Mouse (Mus musculus) induced T-regulatory cell, adult 2 months (primary cell): ENCODE results near the gene Klf12.
"Not testable (repeated sequence)": the region's sequence is repeated elsewhere in the genome, so short reads cannot be mapped to it uniquely, and the experiment has no call there.

Experiments used
- DNase-seq: peaks from one replicate; pipeline ENCODE4 v3.0.0-alpha.2; 2012; ENCODE audit warnings: low read depth

The Klf12 gene

DNA sequence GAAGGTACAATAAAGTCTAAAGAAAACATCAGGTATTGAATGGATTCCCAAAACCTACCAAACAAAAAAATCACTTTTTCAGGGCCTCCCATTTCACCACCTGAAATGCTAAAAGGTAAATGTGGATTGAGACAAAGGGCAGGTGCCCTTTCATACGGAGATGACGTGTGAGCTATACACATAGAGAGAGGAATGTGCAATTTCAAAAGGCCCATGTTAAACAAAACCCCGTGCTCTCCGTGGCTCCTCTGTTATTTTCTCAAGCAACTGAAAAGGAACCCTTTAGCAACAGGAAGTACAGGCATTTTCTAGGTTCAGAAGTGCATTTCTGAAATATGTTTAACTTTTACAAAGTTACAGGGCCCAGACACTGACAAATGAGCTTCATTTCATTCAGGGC, 399.4 kb downstream of the Klf12 start:
- no peak for DNase-seq

DNA sequence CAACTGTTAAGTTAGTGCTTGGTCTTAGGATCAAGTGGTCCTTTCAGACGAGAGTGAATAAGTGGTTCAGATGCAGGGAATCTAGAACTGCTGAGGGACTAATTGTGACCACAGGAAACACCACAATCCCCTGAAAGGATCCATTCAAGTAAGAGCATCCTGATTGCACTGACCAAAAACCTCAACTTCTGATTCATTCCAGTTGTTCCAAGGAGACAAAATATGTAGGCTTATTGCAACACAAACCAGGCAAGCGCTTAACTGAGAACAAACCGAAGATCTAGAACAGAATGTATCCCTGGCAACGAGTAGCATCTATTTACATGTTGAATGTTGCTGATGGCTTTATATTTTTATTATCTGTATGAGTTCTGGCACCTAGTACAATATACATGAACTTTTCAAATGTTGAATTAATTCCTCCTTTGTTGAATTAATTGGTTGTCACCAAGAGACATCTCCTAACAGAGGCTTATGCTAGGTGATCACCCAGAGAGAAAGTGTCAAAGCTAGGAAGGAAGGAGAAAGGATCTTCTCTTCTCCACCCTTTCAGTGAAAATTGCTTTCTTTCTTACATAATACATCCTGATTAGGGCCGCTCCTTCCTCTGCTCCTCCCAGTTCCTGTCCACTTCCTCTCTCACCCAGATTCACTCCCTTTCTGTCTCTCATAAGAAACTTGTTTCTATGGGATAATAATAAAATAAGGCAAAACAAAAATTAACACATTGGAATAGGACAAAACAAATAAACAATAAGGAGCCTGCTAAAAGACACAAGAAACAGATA, 407.5 kb downstream of the Klf12 start:
- no peak for DNase-seq

DNA sequence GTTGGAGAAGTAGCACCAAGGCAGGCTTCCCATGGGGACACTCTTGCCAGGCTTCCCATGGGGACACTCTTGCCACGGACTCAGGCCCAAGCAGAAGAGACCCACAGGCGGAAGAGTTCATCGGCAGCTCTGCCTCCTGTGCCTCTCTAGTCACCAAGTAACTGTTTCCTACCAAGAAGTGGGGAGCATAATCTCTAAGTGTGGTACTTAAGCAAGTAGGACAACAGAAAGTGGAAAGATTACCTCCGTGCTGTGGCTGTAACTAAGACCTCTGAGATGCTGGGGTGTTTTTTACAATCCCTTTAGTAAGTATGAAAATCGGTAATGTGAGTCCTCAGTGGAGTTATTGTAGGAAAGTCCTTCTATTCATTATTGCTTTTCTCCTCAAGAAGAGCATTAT, 410.8 kb downstream of the Klf12 start:
- DNase-seq, result no peak

DNA sequence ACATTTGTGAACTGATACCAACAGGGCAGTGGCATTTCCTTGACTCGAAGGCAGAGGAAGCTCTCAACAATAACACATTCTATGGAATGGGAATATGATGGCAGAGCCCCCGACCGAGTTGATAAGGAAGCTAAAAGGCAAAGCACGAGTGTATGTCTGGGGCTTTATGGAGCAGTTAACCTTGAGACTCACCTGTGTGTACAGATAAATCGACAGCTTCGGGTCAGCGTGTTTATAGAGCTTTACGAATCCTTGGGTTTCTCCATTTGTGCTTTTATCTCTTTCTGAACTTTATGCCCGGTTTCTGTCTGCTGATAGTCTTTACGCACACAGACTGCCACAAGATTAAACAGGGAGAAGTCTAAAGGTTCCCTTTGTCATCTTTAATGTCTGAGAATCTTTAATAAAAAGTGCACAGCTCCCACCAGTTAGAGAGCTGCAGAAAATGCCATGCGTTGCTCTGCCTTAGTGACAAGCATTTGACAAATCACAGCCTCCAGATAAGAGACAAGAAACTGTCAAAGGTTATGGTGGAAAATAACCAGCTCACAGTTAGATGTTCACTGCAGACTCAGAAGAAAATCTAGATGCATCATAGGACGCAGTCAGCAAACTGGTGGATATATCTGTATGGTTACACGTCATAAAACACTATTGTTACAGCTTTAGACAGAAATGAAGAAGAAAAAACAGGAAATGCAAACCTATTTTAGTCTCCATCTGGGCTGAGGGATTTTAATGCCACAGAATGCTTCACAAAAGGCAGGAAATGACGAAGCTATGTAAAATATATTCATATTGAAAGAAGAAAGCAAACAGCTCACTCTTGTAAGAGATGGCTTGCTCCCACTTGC, 428.1 kb downstream of the Klf12 start:
- no peak for DNase-seq

DNA sequence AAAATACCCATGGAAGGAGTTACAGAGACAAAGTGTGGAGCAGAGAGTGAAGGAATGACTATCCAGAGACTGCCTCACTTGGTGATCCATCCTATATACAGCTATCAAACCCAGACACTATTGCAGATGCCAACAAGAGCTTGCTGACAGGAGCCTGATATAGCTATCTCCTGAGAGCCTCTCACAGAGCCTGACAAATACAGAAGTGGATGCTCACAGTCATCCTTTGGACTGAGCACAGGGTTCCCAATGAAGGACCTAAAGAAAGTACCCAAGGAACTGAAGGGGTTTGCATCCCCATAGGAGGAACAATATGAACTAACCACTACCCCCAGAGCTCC, 430.0 kb downstream of the Klf12 start:
- not testable (repeated sequence) for DNase-seq

DNA sequence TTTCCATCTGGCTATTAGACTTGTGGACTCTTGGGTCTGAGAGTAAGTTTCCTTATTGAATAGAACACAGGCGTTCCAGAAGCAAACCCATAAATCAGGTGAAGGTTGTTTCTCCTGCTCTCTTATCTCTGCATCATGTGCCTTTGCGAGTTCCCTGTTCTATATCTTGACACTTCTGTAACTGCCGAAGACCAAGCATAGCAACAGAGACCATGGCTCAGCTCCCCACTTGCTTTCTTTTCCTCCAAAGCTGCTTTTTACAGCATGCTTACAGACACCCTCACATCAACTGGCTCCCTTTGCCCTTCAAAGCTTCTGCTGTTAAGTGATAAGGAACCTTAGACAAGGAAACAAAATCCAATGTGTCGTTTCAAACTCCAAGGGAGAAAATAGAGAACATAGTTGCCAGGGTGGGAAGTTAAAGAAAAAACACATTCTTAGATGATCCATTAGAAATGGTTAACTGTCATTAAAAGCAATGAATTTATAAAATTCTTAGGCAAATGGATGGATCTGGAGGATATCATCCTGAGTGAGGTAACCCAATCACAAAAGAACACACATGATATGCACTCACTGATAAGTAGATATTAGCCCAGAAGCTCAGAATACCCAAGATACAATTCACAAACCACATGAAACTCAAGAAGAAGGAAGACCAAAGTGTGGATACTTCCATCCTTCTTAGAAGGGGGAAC, 430.6 kb downstream of the Klf12 start:
- DNase-seq, result not testable (repeated sequence)

DNA sequence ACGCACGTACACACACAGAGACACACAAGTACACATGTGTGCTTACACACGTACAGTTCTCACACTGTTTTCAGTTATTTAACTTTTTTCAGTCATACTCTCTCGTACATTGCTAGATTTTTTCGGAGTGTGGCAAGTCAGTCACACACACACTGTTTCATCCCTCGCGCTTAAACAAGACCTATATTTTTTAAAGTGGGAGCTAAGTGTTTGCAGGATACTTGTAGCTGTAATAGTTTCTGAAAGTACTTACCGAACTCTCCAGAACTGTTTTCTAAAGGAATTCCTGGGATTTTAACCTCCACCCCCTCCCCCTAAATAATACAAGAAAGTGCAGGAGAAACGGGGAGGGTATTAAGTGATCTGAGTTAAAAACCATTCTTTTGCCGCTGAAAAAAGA, 434.1 kb downstream of the Klf12 start:
- no peak for DNase-seq

DNA sequence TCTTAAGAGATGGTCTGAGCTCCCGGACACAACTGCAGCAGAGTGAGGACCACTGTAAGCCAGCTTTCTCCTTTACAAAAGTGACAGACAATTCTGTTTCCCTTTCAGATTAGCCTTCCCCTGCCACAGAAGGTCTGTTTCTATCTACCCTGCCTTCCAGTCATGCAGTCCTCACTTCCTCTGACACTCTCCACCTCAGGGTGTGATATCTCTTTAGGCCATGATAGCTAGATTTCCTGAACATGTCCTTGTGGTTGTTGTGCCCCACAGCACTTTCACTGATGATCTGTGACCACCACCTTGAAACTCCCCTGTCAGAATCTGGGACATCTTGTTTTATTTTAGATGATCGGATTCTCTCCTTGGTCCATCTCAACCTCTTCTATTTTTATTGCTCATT, 437.0 kb downstream of the Klf12 start:
- DNase-seq, result no peak

DNA sequence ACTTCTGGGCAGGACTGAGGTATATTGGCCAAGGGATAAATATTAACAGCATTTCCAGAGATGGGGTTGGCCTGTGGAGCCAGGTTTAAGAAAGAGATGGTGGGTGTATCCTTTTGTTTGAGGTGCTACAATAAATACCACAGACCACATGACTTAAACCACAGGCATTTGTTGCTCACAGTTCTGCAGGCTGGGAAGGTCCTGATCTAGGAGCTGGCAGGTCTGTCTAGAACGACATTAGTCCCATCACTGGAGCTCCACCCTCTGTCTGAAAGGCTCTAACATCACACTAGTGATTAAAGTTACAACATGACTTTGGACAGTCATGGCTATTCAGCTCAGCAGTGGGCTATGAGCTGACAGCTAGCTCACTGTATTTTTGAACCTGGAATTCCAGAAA, 457.8 kb downstream of the Klf12 start:
- DNase-seq, result no peak
